Mouse (Mus musculus) v-Abl transformed pro-B cells (cell line): ENCODE measurements around the gene Psmb7.

ENCODE experiments used
- in situ Hi-C, 2 experiments: fragments of 400-800 bp; cut with MboI; formaldehyde crosslinking; loops; one replicate each; pipeline ENCODE4 v1.15.1; 2025; ENCODE audit not compliant: unreplicated experiment in 2 of 2

Gene Psmb7

GRCm38 (mm10) chr2:38643625-38644427 lies at the start of gene Psmb7:
Gene Psmb7 (minus strand): TSS chr2:38644087.
- in situ Hi-C loops, result loop anchor here (25.0 kb wide), 2 partner anchors 543 to 1282 kb away; partner anchors contain the start of genes Pdcl (in 1 of the 2) and Scai (in 1 of the 2)

DNA sequence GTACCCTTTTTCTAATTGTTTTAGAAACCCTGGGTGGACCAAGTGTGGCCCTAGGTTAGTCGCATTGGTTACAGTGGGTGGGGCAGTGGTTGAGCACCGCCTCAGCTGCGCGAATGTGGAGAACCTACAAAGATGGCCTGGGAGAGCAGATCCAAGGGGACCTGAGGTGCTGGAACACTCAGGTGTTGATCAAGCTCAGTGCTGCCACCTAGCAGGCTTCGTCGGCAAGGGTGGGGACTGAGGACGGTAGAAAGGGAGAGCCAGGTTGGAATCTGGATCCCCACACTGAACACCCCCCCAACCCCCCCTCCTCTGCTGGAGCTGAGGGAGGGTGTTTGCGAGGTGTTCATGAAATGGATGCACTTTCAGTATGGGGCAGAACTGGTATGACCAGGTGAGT lies 47.7 kb upstream of the Psmb7 start:
- in situ Hi-C loops, result no loop called here

- in situ Hi-C loops, result no loop called here
These were observed 46.0 kb upstream of the Psmb7 start for GRCm38 (mm10) chr2:38689881-38690280.

DNA sequence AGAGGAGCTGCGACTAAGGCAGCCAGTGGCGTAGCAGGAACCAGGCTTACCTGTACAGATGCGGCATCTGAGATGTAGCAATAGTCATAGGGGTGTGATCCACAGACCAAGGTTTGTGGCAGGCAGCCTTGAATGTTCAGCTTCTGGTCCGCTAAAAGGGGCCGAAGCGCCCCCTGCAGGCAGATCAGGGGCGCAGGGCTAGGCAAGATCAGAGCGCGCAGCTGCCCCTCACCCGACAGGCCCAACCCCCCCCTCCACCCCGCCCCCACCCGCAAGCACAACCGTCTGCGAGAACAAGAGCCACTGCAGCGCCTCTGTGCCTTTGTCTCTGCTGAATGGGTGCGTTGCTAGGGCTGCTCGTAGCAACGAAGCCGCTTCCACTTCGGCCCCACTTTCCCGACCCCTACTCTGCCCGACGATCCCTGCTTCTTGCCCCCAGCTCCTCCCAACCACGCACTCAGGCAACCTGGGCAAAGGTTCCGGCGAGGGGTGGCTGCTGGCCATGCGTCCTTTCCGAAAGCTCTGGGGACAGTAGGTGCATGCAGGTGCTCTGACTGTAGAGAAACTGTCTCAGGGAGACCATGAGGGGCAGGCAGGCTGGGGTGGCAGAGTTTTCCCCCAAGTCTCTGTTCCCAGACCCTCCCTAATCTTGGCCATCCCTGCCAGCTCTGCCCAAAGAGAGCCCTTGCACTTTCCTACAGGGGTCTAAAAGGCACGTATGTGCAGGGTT lies 45.1 kb upstream of the Psmb7 start:
- in situ Hi-C loops, result no loop called here

- in situ Hi-C loops, result no loop called here
These were observed 41.9 kb upstream of the Psmb7 start for GRCm38 (mm10) chr2:38685746-38686145.

DNA sequence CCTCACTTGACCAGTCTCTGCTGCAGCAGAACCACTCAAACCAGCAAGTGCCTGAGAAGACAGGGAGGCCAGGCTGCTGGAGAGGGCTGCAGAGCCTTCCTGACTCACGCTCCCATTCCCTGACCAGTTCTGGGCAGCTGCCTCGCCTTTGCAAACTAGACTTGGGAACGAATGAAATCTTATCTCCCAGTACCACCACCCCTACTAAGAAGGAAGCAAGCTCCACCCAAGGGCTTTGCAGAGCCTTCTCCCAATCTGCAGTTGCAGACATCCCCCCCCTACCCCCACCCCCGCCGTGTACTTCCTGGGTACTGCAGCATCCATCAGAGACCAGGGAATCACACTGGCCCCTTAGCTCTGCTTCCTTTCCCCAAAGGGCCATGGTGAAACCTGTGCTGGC lies 39.2 kb upstream of the Psmb7 start:
- in situ Hi-C loops, result no loop called here

DNA sequence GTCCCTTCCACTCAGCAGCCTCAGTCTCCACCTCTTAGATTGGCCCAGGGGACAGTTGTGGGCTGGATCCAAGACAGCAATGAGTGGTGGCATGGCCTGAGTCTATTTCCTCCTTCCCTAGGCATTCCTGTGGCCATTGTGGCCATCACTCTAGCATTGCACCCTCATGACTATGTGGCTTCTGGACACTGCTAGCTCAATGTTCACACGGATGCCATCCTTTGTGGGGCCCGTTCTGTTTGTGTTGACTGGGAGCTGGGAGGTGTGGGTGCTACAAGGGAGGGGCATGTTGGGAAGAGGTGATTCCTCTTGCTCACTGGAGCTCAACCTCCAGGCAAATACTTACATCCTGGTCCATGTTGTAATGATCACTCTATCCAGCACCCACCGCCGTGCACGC lies 38.3 kb upstream of the Psmb7 start:
- in situ Hi-C loops, result no loop called here

DNA sequence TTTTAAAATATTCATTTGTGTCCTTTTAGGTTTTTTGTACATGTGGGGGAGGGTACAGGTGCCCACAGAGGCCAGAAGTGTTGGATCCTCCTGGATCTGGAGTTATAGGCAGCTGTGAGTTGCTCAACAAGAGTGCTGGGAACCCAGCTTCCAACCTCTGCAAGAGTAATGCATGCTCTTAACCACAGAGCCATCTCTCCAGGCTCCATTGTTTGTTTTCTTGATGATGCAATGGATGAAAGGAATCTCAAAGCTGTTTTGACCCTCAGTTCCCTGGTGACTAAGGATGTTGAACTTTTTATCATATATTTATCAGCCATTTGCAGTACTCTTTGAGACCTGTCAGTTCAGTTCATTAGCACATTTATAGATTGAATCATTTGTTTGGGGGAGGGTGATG lies 35.1 kb upstream of the Psmb7 start:
- in situ Hi-C loops, result no loop called here

GRCm38 (mm10) chr2:38675366-38675969 lies 31.6 kb upstream of the Psmb7 start:
- in situ Hi-C loops, result no loop called here

DNA sequence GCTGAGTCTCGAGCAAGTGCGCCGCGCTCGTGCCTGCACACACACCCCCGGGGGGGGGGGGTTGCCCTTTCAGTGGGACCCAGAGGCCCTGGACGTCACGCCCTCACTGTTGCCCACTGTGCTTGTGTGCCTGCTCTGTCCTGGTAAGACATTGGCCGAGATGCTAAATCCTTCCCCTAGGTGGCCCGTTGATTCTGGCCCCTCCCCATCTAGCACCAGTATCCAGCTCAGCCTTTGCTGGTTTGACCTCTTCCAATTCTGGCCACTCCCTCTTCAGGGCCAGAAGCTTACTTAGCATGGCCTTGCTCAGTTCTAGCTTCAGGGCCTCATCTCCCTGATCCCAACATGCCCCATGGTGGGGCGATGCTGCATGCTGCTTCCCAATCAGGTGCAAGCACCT lies 28.6 kb upstream of the Psmb7 start:
- in situ Hi-C loops, result loop anchor here in 1 of 2 experiments (25.0 kb wide), 1 partner anchor 485 kb away; no protein-coding TSS in a partner anchor

DNA sequence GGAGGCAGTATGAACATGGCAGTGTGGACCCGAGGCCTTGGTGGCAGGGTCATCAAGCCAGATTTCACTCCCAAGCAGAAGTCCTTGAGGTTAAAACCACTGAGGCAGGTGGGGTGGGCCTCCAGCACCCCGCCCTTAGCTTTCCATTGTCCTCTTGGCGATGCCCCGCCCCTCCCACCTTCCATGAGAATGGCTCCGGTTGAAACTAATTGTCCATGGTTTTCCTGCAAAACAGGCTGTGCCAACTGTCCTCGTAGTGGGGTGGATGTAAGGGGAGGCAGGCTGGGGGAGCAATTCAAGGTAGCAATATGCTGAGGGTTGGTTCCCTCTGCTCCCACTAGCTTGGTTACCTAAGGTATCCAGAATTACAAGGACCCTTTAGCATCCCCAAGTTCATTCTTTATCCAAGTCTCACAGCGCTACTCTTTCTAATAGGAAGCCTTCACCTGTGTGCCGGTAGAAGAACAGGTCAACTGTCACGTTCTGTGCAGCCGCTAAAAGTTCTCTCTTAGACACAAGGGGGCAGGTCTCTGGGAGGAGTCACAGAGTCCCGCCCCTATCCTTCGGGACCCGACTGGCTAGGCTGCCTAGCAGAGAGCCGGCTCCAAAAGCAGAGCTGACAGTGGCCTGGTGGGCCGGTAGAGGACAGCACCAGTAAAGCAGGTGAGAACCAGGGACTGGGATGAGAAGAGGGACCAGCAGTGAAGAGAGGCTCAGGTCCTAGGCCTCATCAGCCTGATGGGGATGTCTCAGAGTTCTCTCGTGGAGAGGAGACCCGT lies 25.1 kb upstream of the Psmb7 start:
- in situ Hi-C loops, result loop anchor here (10.0 to 25.0 kb wide), 5 partner anchors 326 to 854 kb away; partner anchors contain the start of gene Wdr38 (in 1 of the 2)

GRCm38 (mm10) chr2:38661398-38661797 lies 17.5 kb upstream of the Psmb7 start:
- in situ Hi-C loops, result loop anchor here (5.0 to 25.0 kb wide), 11 partner anchors 201 to 847 kb away; partner anchors contain the start of gene Wdr38 (in 1 of the 2)

- in situ Hi-C loops, result loop anchor here (5.0 to 25.0 kb wide), 3 partner anchors 336 to 736 kb away; partner anchors contain the start of gene Wdr38 (in 1 of the 2)
These were observed 14.5 kb upstream of the Psmb7 start for GRCm38 (mm10) chr2:38658338-38658836.

DNA sequence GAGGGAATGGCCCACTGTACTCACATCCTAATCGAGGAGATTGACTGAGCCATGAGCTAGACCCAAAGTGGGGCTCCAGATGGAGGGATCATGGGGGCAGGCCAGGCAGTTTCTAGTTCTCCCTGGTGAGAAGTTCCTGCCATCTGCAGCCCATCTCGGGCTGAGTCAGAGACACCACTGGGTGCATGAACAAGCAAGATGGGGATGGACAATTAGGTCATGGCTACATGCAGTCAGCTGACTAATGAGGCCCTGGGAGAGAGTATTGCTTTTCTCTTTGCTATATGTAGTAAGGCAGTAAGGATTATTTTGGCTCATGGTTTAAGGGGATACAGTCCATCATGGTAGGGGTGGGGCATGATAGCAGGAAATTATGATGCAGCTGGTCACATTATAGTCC lies 9.8 kb upstream of the Psmb7 start:
- in situ Hi-C loops, result loop anchor here (10.0 to 25.0 kb wide), 2 partner anchors 341 to 466 kb away; partner anchors contain the start of gene Wdr38 (in 1 of the 2)

DNA sequence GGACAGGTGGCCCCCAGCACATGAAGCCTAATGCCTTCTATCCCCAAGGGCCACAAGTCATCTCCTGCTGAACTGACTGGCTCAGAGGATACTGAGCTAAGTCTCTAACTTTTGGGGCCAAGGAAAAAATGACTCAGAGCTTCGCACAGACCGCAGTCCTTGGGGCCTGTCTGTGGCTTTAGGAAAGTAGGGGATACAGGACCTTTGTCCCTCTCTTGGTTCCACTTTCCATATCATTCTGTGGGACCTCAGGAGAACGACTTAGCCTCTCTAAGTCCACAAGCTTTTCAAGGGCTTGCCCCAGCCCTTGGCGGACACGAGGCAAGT lies 9.4 kb upstream of the Psmb7 start:
- in situ Hi-C loops, result loop anchor here (10.0 to 25.0 kb wide), 2 partner anchors 342 to 466 kb away; partner anchors contain the start of gene Wdr38 (in 1 of the 2)

DNA sequence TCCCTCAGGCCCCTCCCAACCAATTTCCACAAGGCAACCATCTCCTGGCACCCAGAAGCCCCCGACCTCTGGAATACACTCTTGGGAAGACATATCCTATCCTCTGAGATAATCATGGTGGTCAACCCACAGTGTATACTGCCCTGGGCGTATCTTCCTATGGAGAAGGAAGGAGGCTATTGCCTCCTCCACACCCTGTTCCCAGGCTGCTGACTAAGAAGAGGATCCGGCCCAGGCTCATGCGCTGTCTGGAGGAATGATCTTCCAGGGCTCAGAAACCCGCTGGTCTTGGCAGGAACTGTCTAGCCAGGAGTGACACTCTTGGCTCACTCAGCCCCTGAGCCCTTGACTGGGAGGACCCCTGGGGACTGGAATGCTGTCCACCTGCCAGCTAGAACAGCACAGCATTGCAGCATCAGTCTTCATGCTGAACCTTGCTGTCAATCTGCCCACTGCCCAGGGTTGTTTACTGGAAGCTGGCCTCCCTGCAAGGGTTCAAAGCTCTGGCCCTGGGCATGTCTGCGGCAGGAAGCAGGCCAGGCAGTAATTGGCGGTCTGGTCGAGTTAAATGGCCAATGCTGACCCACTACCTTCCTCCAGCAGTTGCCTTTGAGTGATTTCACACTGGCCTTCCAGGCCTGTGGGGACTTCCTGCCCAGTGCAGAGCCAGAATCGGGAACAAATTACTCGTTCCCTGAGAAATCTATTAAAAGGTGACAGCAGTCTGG lies 8.8 kb upstream of the Psmb7 start:
- in situ Hi-C loops, result loop anchor here (10.0 to 25.0 kb wide), 2 partner anchors 342 to 465 kb away; partner anchors contain the start of gene Wdr38 (in 1 of the 2)

- in situ Hi-C loops, result loop anchor here (10.0 to 25.0 kb wide), 2 partner anchors 343 to 465 kb away; partner anchors contain the start of gene Wdr38 (in 1 of the 2)
These were observed 8.2 kb upstream of the Psmb7 start for GRCm38 (mm10) chr2:38652098-38652497.

DNA sequence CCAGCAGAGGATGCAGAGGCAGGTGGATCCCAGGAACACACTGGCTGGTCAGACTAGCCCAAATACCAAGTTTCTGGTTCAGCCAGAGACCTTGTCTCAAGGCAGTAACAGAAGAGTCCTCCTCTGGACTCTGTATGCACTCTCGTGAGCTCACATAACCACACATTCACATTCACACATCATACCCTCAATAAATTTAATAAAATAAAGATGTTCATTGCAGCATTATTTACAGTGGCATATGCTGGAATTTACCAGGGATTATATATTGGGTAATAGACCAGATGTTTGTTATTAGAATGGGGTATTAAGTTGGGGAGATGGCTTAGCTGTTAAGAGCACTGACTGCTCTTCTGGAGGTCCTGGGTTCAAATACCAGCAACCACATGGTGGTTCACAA lies 6.5 kb upstream of the Psmb7 start:
- in situ Hi-C loops, result loop anchor here (10.0 to 25.0 kb wide), 2 partner anchors 344 to 463 kb away; partner anchors contain the start of gene Wdr38 (in 1 of the 2)

GRCm38 (mm10) chr2:38647661-38648060 lies 3.8 kb upstream of the Psmb7 start:
- in situ Hi-C loops, result loop anchor here (25.0 kb wide), 2 partner anchors 540 to 1285 kb away; partner anchors contain the start of genes Pdcl (in 1 of the 2) and Scai (in 1 of the 2)
